Comparison of ENCODE assay signal across 25 mouse cellular contexts in genomic region chr17:36253087-36253600, GRCm38 (mm10). TPM values are rescaled to one million over a fixed set of nuclear protein-coding genes. Genes with fewer than 3 reads are reported as not detected.
DNase-seq lines count a peak whose midpoint lies in the region; ATAC-seq and TF ChIP-seq lines count a peak whose summit lies in the region.
"Had no signal": no experiment of that assay in that cellular context is flagged by ENCODE, and none has a peak within 500 bp of the region (broad histone marks: within the 10 kb centered on the region; RNA-seq: fewer than 3 reads in every experiment).

No protein-coding gene starts in this region.

- peaks cover 7% of the 10 kb centered on the region for H3K27me3 ChIP-seq in midbrain, embryonic 11.5 days (ENCODE audit: control insufficient read depth, insufficient read depth, low read length)
- peaks cover 44% of the 10 kb centered on the region for H3K27me3 ChIP-seq in midbrain, embryonic 10.5 days (ENCODE audit: low read depth, poor library complexity, severe bottlenecking)
- H3K27me3 ChIP-seq in cerebellum, adult 2 months (ENCODE audit: control insufficient read depth, insufficient read depth, low read length): no peaks in the 10 kb centered on the region; the same call in 1 of the 2 replicates

- no peaks in the 10 kb centered on the region for H3K36me3 ChIP-seq in midbrain, embryonic 11.5 days (ENCODE audit: control insufficient read depth, insufficient read depth, low read length)
- H3K36me3 ChIP-seq in midbrain, embryonic 10.5 days: 0 out of 2 replicates have a peak, but pooled peaks cover 4% of the 10 kb centered on the region
- H3K36me3 ChIP-seq: hindbrain, embryonic 15.5 days had no signal

- no peak overlapping the region for H3K4me2 ChIP-seq in midbrain, embryonic 11.5 days
- H3K4me2 ChIP-seq: forebrain, embryonic 15.5 days had no signal

- H3K9ac ChIP-seq in midbrain, embryonic 11.5 days (ENCODE audit: low read length): no peak overlapping the region
- H3K9ac ChIP-seq: forebrain, embryonic 15.5 days; hindbrain, embryonic 15.5 days; liver, embryonic 12.5 days had no signal

- ATAC-seq in midbrain, embryonic 11.5 days (ENCODE audit: low FRiP score): no peak
- ATAC-seq in inflammation-experienced regulatory T-cells, adult 6 months: no peak
- ATAC-seq: forebrain, embryonic 15.5 days; liver, embryonic 12.5 days had no signal

- TF ChIP-seq CTCF in cerebellum, adult 2 months (IDR thresholded peaks at IDR 0.05; ENCODE audit: borderline replicate concordance, insufficient read depth, low read depth, low read length): no peak

- TF ChIP-seq POLR2A in cerebellum, adult 2 months (IDR thresholded peaks at IDR 0.05; ENCODE audit: borderline replicate concordance, insufficient read depth, low read length): no peak

- H3K4me1 ChIP-seq in midbrain, embryonic 11.5 days (ENCODE audit: control insufficient read depth, insufficient read depth, low read length): peaks cover 4% of the 10 kb centered on the region; the same call in 1 of the 2 replicates
- H3K4me1 ChIP-seq in midbrain, embryonic 10.5 days: peaks cover 21% of the 10 kb centered on the region
- H3K4me1 ChIP-seq in cerebellum, adult 2 months (ENCODE audit: control insufficient read depth, insufficient read depth, low read length): 0 out of 2 replicates have a peak, but pooled peaks cover 3% of the 10 kb centered on the region

- H3K4me3 ChIP-seq in midbrain, embryonic 11.5 days (ENCODE audit: low read depth, low read length): no peak overlapping the region
- H3K4me3 ChIP-seq in midbrain, embryonic 10.5 days: no peak overlapping the region
- no peak overlapping the region for H3K4me3 ChIP-seq in cerebellum, adult 2 months (replicated peaks; ENCODE audit: insufficient read depth, low read depth, low read length)
- H3K4me3 ChIP-seq: forebrain, embryonic 15.5 days; hindbrain, embryonic 15.5 days had no signal

- no peaks in the 10 kb centered on the region for H3K9me3 ChIP-seq in midbrain, embryonic 11.5 days (ENCODE audit: control insufficient read depth, low read length)
- H3K9me3 ChIP-seq in midbrain, embryonic 10.5 days (replicated peaks): no peaks in the 10 kb centered on the region
- H3K9me3 ChIP-seq: embryonic facial prominence, embryonic 10.5 days; forebrain, embryonic 15.5 days; heart, embryonic 10.5 days; hindbrain, embryonic 15.5 days; limb, embryonic 13.5 days; liver, embryonic 12.5 days had no signal

- H3K27ac ChIP-seq in midbrain, embryonic 11.5 days (ENCODE audit: low read depth, low read length): no peak overlapping the region
- no peak overlapping the region for H3K27ac ChIP-seq in midbrain, embryonic 10.5 days (replicated peaks)
- no peak overlapping the region for H3K27ac ChIP-seq in cerebellum, adult 2 months (ENCODE audit: insufficient read depth, low read length)
- H3K27ac ChIP-seq: embryonic facial prominence, embryonic 10.5 days; forebrain, embryonic 15.5 days; heart, embryonic 10.5 days; hindbrain, embryonic 15.5 days; limb, embryonic 13.5 days; liver, embryonic 12.5 days had no signal

- DNase-seq in kidney, postnatal 14 days: peak; percentile 27
- no peak for DNase-seq in kidney, adult 18-20 months
- DNase-seq in midbrain, embryonic 11.5 days (ENCODE audit: low spot score, missing footprints): peak; percentile 73
- DNase-seq in midbrain, embryonic 10.5 days (ENCODE audit: low spot score): no peak
- peak; percentile 16 for DNase-seq in induced T-regulatory cell, adult 2 months (ENCODE audit: low read depth)
- peak; percentile 59 for DNase-seq in yolk sac, embryonic 10.5 days (ENCODE audit: low spot score)
- DNase-seq in cerebellum, adult 2 months: no peak
- DNase-seq: adrenal gland, postnatal 25 days; cerebellum, postnatal 10 days; heart, postnatal 4 days; layer of hippocampus, adult 9-11 months; thymus, postnatal 14 days had no signal

- WGBS in midbrain, embryonic 11.5 days: 71% methylated on average over 6 of the region's 6 CpGs
- WGBS in midbrain, embryonic 10.5 days: 72% methylated on average over 6 of the region's 6 CpGs
- 65% methylated on average over 6 of the region's 6 CpGs for WGBS in cerebellum, adult 2 months

RNA-seq across cellular contexts. Expression of gene Rpp21, which starts 4.7 kb away (rescaled TPM):
- polyA plus RNA-seq in midbrain, embryonic 11.5 days (2014; fragmentation: Nextera tagmentation; extraction: Ambion mirVana): 80.7 and 83.2 TPM in 2 replicates
- 94.2 and 94.9 TPM in 2 replicates for polyA plus RNA-seq in midbrain, embryonic 10.5 days (2016; fragmentation: Nextera tagmentation; extraction: Ambion mirVana)
- polyA plus RNA-seq in inflammation-experienced regulatory T-cells, adult 6 months (2017; shearing (Covaris generic)): 100 to 1,000 TPM; 147 to 196 (median 194) TPM
- 71.2 and 71.8 TPM in 2 replicates for polyA plus RNA-seq in cerebellum, adult 2 months (2012; rRNA removed)

RNA-seq across cellular contexts. Expression of gene Trim39, which starts 18.9 kb away (rescaled TPM):
- 17.4 and 17.6 TPM in 2 replicates for polyA plus RNA-seq in midbrain, embryonic 11.5 days (2014; fragmentation: Nextera tagmentation; extraction: Ambion mirVana)
- 21.2 and 23.2 TPM in 2 replicates for polyA plus RNA-seq in midbrain, embryonic 10.5 days (2016; fragmentation: Nextera tagmentation; extraction: Ambion mirVana)
- 10 to 100 TPM; 10.1 to 20.8 (median 16.2) TPM for polyA plus RNA-seq in inflammation-experienced regulatory T-cells, adult 6 months (2017; shearing (Covaris generic))
- 55.6 and 57.9 TPM in 2 replicates for polyA plus RNA-seq in cerebellum, adult 2 months (2012; rRNA removed)

RNA-seq across cellular contexts. Expression of gene H2-M10.2, which starts 33.1 kb away (rescaled TPM):
- 0.19 TPM in 1 of 2 replicates, not detected in the other for polyA plus RNA-seq in midbrain, embryonic 11.5 days (2014; fragmentation: Nextera tagmentation; extraction: Ambion mirVana)
- polyA plus RNA-seq in midbrain, embryonic 10.5 days (2016; fragmentation: Nextera tagmentation; extraction: Ambion mirVana): 0.16 and 0.17 TPM in 2 replicates
- polyA plus RNA-seq in inflammation-experienced regulatory T-cells, adult 6 months (2017; shearing (Covaris generic)): not detected
- not detected in 2 replicates for polyA plus RNA-seq in cerebellum, adult 2 months (2012; rRNA removed)
- polyA plus RNA-seq: brain, embryonic 14.5 days; cortical plate, adult 2 months; forebrain, embryonic 15.5 days; heart, embryonic 10.5 days; heart, embryonic 16.5 days; hindbrain, embryonic 15.5 days; intestine, embryonic 16.5 days; large intestine, adult 2 months; liver, embryonic 12.5 days; midbrain, postnatal 0 days had no signal

Comparison
In these comparisons a context has a peak if more than half of its experiments do, and no peak if none do; other contexts are left out.
1. DNase-seq: peak in kidney, postnatal 14 days (single experiment), midbrain, embryonic 11.5 days (single experiment), induced T-regulatory cell, adult 2 months (single experiment) and yolk sac, embryonic 10.5 days (single experiment); none in kidney, adult 18-20 months (single experiment), midbrain, embryonic 10.5 days (single experiment) and cerebellum, adult 2 months (0 of 2).